Mouse (Mus musculus) left cerebral cortex, postnatal 14 days (tissue): ENCODE results near the gene Homez. TPM values are rescaled to one million over a fixed set of nuclear protein-coding genes. Genes with fewer than 3 reads are reported as not detected.

ENCODE experiments used
- DNase-seq, 2 experiments: peaks; one replicate each; pipeline ENCODE4 v3.0.0; 2021 to 2022; ENCODE audit warnings: low spot score in 2 of 2, mixed read lengths in 1 of 2
- intact Hi-C: fragments of 180-260 bp; cut with DNase I; formaldehyde crosslinking; loops from one replicate; pipeline ENCODE4 v1.15.1; 2025
- total RNA-seq, 2 experiments: library from RNA; stranded (reverse); gene quantifications; 2 replicates each; pipeline ENCODE4 v1.2.3; 2021

Homez gene
- total RNA-seq, 2 experiments from 2014 or later, result 11.5 to 16.7 TPM

DNA sequence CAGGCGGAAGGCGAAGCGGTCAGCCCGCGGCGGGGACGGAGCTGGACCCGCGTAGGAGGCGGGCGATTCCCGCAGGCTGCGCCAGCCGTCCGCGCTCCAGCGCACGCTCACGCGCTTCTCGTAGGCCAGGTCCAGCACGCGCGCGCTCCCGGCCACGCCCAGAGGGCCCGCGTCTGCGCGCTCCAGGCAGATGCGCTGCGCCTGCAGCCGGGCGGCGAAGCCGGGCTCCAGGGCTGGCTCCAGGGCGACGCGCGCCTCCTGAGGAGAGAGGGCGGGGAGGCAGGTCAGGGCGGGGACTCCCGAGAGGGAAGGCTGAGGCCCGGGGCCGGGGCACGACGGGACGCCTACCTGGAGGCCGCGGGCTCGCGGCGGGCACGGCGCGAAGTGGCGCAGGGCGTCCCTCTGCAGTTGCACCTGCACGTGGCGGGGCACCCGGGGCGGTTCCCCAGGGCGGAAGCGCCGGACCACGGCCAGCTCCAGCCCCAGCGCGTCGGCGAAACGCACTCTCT lies 5.8 kb upstream of the Homez start:
- intact Hi-C loops, result no loop called here
- peak; percentile 91 to 93 for DNase-seq

DNA sequence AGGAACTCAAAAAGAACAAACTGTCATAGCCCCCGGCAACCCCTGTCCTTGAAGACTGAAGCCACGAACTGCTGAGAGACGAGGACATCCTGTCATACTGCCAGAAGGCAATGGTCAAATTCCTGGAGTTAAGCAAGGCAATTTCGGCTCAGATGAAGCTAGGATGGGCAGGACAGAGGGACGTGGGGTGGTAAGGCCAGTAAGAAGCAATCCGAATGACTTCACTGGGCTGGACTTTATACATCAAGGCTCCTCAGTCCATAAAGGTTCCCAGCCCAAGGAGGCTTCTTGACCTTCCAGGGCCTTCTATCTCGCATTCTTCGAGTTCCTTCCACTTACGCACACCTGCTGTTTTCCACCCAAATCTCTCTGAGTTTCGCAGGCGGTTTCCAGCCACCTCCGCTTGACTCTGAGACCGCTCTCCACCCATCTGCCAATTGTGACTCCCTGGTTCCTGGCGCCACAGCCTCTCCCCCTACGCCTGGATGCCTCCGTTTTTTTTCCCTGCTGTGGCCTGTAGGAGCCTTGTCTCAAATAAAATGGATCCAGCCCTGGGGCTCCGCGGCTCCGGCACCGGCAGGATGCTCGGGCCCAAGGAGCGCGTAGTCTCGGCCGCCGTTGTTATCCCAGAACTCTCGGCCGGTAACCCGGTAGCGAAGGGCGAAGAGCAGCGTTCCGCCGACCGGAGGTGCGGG lies 5.2 kb upstream of the Homez start:
- DNase-seq, result no peak
- intact Hi-C loops, result no loop called here

DNA sequence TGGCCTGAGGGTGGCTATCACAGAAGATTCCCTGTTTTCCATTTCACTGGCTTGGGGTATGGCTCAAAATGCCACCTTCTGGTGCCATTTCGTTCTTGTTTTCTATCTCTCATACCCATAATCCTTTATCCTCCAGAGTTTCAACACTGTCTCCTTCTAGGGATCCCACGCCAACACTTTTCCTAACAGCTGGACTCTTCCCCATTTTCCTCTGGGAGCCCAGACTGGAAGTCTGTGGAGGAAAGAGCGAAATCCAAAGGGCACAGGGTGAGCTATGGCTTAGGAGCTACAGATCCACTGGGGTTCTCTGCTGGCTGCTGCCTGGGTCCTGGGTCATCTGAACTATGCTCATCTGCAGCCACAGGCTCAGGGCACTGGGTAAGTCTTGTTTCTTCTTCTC lies 3.4 kb upstream of the Homez start:
- no peak for DNase-seq
- intact Hi-C loops, result no loop called here

DNA sequence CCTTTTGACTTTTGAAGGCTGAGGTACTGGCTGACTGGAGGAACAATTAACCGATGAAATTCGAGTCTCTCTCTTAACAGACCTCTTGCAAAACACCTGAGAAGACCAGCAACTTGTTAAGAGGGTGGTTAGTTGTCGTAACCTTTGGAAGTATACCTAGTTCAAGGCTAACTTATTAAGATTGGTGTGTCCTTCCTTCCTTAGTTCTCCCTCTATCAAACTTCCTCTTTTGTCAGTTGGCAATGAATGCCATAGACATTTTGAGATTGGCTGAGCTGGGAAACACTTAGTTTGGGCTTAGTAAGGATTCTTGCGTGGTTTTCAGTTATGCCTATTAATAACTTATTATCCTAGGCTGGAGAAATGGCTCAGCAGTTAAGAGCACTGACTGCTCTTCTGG lies 2.7 kb downstream of the Homez start:
- DNase-seq, result no peak
- intact Hi-C loops, result no loop called here

DNA sequence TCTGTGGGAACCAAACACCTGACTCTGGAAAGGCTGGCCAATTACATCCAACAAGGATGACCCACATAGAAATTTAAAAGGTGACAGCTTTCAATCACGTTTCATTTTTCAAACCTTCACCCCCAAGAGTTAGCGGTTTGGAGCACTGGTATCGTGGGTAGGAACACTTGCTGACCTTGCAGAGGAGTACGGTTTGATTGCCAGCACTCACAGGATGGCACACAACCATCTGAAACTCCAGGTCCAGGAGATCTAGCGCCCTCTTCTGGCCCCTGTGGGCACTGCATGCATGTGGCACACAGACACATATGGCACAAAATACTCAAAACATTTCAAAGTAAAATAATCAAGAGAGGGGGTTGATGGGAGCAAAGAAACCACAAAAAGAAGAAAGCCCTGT lies 3.8 kb downstream of the Homez start:
- no peak for DNase-seq
- intact Hi-C loops, result no loop called here

DNA sequence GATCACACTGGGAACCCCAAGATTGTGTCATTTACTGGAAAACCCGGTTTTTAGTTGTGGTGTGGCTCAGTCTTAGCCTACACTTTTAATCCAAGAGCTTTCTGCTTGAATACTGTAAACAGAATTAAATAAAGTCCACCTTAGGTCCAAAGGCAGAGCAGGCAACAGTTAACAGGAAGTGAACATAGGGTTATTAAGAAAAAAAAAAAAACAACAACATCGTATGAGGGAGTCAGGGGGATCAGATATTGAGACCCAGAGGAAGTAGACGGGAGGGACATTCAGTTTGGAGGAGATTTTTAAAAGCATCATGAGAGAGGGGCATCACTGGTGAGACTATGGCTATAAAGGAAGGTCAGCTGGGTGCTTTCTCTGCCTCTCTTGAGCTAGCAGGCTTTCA lies 4.5 kb downstream of the Homez start:
- no peak for DNase-seq
- intact Hi-C loops, result no loop called here

DNA sequence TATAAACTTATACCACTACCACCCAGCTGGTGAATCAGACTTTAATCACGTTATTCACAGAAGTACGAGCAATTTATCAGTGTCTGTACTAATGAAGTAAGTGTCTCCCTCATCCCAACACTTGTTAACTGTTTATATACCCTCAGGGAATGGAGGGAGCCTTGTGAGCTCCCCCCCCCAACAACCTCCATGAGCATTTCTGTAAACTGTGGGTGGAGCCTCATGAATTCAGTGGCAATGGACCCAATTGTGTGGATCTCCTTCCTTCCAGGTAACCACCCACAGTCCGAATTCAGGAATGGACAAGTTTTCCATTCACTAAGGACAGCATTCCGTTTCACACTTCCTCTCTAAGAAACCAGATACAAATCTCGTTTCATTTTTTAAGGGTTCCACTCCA lies 5.1 kb downstream of the Homez start:
- intact Hi-C loops, result no loop called here
- DNase-seq, result no peak

DNA sequence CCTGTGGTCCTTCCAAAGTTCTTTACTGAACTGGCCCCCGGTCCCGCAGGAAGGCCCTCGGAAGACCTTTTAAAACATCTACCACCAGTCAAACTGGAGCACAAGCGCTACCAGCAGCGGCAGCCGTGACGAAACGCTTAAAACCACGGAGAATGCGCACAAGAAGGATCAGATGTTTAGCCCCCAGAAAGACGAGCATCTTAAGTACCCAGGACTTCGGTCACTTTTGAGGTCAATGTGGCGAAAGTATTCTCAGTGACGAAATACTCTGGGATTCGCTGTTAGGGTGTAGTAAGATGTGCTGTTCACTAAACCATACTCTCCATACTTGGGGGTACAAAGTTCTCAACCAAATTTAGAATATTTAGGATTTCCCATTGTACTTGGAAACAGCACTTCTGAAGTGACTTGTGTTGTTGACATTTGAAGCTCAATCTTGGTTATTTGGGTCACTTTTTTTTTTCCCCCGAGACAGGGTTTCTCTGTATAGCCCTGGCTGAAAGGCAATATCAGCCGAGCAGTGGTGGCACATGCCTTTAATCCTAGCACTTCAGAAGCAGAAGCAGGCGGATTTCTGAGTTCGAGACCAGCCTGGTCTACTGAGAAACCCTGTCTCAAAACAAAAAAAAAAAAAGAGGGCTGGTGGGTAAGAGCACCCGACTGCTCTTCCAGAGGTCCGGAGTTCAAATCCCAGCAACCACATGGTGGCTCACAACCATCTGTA lies 6.3 kb downstream of the Homez start:
- DNase-seq, result no peak
- intact Hi-C loops, result no loop called here

DNA sequence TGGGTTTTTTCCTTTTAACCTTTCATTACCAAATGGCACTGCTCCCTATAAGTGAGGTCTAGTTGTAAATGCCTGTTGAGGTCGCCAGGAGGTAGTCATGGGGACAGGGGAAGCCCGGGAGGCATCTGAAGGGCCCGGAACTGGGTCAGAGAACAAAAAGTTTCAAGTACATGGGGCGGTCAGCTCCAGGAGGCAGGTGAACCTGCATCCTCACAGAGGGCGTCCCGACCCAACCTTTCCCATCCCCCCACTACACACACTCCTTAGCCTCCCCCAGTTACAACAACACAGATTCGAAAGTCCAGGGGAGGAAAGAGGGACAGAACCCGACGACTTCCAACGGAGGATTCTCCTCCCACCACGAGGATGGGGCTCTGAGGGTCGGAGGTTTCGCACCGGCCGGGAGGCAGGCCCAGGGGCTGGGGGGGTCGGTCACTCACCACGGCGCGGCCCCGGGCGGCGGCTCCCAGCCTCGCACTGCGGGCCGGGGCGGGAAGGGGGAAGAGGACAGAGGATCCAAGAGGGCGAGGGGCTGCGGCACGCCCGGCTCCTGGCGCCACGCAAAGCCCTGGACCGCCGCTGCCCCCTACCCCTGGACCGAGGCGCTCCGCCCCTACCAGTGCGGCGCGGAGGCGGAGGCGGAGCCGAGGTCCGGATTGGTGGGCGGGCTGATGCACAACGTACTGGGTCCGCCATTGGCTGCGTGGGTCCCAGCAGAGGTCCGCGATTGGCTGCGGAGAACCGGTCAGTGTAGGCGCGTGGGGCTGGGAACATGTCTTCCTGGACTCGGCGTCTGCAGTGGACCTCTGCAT lies 7.1 kb downstream of the Homez start:
- intact Hi-C loops, result no loop called here
- DNase-seq, result peak; percentile 91 to 93

DNA sequence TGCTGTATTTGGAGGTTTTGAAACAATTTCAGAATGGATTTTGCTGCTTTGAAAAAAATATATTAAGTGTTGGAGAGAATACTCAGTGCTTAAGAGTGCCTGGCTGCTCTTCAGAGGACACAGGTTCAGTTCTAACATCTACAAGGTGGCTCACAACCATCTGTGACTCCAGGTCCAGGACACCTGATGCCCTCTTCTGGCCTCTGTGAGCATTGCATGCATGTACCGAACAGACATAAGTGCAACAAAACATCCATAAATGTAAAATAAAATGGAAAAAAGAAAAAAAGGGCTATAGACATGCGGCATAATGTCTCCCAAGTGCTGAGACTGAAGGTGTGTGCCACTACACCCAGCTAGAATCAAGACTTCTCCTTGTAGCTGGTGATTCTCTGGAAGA lies 10.2 kb downstream of the Homez start:
- intact Hi-C loops, result loop anchor here (2.0 kb wide), 1 partner anchor 146 kb away; no protein-coding TSS in a partner anchor
- peak; percentile 75 to 77 for DNase-seq

DNA sequence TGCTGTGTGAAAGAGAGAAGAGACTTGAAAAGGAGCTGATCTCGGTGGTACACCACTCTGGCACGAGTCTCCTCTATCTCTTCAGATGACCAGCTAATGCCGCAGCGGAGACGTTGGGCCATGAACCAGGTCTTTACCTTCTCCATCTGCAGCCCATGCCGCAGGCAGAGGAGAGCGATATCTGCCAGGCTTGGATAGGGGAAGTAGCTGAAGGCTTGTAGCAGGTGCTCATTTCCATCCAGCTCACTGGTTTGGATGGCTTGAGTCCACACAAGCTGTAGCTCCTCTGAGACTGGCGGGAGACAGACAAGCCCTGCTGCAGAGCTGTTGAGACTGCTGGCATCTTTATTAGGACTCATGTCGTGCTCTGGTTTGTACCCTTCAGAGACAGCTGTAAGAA lies 12.9 kb downstream of the Homez start:
- DNase-seq, result no peak
- intact Hi-C loops, result no loop called here

DNA sequence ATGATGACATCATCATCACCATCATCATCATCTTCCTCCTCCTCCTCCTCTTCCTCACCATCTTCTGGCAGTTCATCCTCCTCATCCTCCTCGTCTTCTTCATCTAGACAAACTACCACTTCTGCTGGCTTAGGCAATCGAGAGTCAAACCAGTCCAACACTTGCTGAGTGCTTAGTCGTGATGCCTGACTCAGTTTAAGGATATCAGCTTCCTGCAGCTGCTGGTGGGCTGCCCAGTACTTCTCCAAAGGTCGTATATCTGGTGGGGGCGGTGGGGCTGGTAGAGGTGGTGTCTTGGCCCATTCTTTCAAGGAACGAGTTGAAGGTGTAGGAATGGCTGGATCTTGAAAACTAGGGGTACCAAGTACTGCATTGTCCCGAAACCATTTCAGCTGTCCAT lies 14.1 kb downstream of the Homez start:
- intact Hi-C loops, result no loop called here
- DNase-seq, result no peak

DNA sequence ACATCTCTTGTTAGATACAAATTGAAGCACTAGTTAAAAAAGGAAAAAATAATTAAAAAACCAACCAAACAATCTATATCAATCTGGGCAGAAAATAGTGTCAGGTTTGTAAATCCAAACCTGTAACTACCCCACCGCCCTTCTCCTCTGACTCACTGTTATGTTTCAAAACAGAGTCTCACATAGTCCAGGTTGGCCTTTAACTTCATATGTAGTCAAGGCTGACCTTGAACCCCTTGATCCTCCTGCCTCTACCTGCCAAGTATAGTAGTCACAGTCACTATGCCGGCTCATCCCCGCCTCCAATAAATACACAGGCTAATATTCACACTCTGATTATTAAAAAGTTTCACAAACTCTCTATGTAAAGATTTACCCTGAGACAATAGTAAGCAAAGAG lies 15.0 kb downstream of the Homez start:
- DNase-seq, result no peak
- intact Hi-C loops, result no loop called here

DNA sequence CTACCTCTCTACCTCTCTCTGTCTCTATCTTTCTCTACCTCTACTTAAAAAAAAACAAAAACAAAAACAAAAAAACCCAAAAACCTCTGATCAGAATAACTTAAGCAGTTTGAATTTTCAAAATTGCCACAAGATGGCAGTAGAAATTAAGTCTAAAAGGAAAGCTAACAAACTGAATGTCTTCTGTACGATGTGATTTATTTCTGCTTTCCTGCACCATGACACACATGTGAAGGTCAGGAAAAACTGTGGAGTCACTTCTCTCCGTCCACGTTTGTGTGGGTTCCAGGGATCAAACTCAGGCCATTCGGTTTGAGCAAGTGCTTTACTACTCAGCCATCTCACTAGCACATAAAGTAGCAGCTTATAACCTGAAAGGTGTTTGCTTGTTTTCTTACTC lies 27.3 kb downstream of the Homez start:
- intact Hi-C loops, result loop anchor here (2.0 kb wide), 1 partner anchor 171 kb away; the partner anchor contains the start of gene Ngdn
- peak in 1 of 2 experiments; percentile 42 for DNase-seq

DNA sequence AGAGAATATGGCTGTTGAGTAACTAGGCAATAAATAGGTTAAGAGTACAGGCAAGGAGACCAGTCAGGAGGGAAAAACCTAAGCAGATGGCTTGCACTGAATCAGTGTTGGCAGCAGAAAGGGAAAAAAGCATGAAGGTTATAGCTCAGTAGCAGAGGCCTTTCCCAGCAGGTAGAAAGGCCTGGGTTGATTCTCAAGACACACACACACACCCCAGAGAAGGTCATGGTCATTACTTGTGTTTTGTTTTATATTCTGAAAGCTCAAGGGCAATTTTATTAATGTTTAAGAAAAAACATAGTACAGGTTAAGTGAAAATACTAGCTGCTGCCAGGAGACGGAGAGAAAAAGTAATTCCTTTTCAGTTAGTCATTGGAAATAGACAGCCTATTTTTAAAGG lies 47.0 kb downstream of the Homez start:
- intact Hi-C loops, result no loop called here
- no peak for DNase-seq

DNA sequence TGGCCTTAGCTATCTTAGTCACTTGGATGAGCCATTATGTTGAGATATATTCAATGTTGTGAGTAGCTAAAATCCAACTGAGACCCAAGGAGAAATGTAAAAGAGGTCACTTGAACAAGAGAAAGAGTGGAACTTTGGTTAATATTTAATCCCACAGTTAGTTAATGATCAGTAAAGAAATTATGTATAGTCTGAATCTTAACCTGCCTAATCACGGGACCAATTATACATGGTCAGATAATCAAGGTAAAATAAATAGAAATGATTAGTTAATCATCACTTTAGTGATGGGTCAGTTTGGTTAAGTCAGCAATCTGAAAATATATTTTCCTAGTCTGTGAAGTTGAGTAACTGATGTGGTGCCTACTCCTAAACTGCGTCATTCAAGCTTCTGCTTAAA lies 48.5 kb downstream of the Homez start:
- DNase-seq, result no peak
- intact Hi-C loops, result no loop called here

DNA sequence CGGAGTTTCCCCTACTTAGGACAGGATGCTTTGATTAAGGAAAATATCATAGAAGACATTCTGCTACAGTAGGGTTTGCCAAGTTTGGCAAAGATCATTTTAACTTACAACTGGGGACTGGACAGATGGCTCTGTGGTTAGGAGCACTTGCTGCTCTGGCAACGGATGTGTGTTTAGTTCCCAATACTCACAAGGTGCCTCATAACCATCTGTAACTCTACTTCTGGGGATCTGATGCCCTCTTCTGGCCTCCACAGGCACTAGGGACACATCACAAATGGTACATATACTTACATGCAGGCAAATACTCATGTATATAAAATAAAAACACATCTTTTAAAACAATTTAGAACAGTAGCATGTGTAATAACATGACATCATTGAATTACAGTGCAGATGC lies 53.0 kb downstream of the Homez start:
- peak; percentile 20 to 40 for DNase-seq
- intact Hi-C loops, result loop anchor here (1.0 kb wide), 1 partner anchor 103 kb away; no protein-coding TSS in a partner anchor

DNA sequence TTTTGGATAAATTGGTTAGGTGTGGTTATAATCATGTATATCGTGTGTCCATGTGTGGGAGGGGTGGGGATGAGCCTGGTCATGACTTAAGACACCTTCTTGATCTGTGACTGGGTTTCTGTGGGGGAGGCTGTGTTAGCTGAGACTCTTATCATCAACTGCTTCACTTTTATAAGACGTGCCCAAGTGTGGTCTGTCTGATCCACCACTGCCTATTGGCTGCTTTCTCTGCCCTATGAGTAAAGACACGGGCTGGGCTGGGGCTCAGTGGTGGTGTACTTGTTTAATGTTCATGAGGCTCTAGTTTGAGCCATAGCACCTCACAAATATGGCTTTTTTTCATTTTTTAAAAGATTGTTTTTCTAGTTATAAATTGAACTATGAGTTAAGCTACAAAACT lies 55.0 kb downstream of the Homez start:
- intact Hi-C loops, result no loop called here
- no peak for DNase-seq

DNA sequence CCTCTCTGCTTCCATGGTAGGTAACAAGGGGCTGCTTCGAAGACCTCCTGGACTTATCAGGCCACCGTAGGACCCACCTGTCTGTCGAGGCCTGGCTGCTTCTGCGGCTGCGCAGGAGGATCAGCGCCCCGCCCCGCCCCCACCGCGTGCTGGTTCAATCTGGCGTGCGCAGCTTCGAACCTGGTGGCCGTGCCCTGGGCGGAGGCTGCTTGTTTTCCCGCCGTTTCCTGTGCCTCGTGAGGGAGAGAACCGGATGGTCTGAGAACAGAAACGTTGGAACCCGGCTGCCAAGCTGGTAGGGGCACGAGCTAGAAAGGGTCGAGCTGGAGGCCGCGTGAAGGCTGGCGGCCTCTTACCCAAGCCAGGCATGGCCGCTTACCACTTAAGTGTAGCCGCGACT lies 56.8 kb downstream of the Homez start, which contains the start of gene Rnf212b:
Rnf212b (plus strand) TSS at position 151 of the 400 bp plus-strand sequence.
- intact Hi-C loops, result no loop called here
- no peak for DNase-seq

DNA sequence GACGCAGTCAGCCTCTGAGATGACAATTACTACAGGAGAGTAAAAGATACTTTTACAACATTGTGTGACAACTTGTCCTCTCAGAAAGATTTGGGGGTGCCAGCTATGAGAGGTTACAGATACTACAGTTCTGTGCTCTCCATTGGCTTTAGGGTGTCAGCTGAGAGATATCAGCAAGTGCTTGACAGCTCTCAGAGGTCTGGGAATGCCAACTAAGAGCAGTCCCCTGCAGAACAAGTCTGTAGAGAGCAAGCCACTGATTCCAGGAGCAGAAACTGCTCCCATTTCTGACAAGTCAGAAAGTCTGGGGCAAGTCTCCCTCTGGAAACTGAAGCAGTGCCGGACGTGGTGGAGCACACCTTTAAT lies 61.1 kb downstream of the Homez start:
- intact Hi-C loops, result no loop called here
- DNase-seq, result no peak
